Mouse (Mus musculus): ENCODE measurements around the gene Ube4a. TPM values are rescaled to one million over a fixed set of nuclear protein-coding genes. Genes with fewer than 3 reads are reported as not detected.
A peak's percentile ranks its signal among the peaks of the same experiment; 100 is the strongest.

Ube4a gene
- polyA plus RNA-seq (2012; rRNA removed), result 11.5 and 16.6 TPM in 2 replicates

DNA sequence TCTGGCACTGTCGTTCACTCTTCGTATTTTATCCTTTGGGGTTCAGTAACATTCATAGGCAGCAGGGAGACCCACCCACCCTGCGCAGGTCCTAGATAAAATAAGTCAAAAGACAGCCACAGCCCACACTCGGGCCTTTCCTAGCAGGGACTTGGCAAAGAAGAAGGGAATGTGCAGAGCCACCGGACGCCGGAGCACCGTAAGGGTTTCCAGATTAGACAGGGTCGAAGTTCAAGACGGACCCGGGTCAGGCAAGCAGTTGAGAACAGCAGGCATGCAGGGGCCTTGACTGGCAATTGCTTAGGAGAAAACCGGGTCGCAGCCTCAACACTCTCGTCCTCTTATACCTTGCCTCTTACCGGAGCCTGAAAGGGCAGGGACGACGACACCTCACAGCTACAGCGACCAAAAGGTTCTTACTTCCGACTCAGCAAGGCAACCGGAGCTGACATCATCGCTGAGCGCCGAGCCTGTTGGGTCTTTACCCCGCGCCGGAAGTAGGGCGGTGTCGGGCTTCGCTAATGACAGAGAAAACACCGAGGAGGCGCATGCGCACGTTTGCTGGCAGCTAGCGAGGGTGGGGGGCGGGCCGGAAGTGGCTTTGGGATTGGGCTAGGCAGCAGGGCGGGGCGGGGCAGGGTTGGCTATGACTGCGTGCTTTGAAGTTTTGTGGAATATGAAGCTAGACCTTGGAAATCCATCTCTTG lies at the start of gene Ube4a:
Gene Ube4a (minus strand): TSS at position 475 of the 707 bp plus-strand sequence.
- peak within 1 kb of the TSS; percentile 67 for H3K27ac ChIP-seq (ENCODE audit: control insufficient read depth, insufficient read depth, low read depth, low read length)
- no peaks in the 10 kb centered on the region; the same call in 1 of the 2 replicates for H3K4me1 ChIP-seq (ENCODE audit: control insufficient read depth, insufficient read depth, low read length)
- TF ChIP-seq POLR2A (IDR thresholded peaks at IDR 0.05; ENCODE audit: control insufficient read depth, low read depth, low read length) (peak; percentile 94), CTCF (IDR thresholded peaks at IDR 0.05; ENCODE audit: control insufficient read depth, insufficient read depth, insufficient replicate concordance, low read depth, low read length) (no peak)

DNA sequence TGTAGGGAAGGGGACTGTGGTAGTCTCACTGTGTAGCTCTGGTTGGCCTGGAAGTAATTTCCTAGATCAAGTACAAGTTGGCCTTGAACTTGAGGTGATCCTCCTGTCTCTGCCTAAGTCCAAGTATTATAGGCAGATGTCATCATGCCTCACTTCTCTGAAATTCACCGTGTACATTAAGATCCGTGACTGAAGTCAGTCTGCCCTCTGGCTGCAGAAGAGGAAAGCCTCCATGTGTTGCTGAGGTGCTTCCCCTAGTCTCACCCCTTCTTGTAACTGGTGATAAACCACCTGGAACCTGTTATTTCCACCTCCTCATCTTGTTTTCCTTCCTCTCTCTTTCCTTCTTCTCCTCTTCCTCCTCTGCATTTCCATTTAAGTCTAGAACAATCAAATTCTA lies 49.5 kb upstream of the Ube4a start:
- Histone ChIP-seq H3K4me1 (ENCODE audit: control insufficient read depth, insufficient read depth, low read length) (no peaks in the 10 kb centered on the region; the same call in 1 of the 2 replicates), H3K36me3 (ENCODE audit: control insufficient read depth, insufficient read depth, low read length) (no peaks in the 10 kb centered on the region), H3K4me3 (ENCODE audit: control insufficient read depth, low read depth, low read length) (no peak overlapping the region), H3K27ac (ENCODE audit: control insufficient read depth, insufficient read depth, low read depth, low read length) (no peak overlapping the region), H3K27me3 (ENCODE audit: control insufficient read depth, insufficient read depth, low read length) (no peaks in the 10 kb centered on the region)
- TF ChIP-seq POLR2A (IDR thresholded peaks at IDR 0.05; ENCODE audit: control insufficient read depth, low read depth, low read length) (no peak), CTCF (IDR thresholded peaks at IDR 0.05; ENCODE audit: control insufficient read depth, insufficient read depth, insufficient replicate concordance, low read depth, low read length) (no peak)

More for the DNA sequence above, at the start of gene Ube4a:
- no peaks in the 10 kb centered on the region for H3K27me3 ChIP-seq (ENCODE audit: control insufficient read depth, insufficient read depth, low read length)
- H3K36me3 ChIP-seq (ENCODE audit: control insufficient read depth, insufficient read depth, low read length), result no peaks in the 10 kb centered on the region
- H3K4me3 ChIP-seq (ENCODE audit: control insufficient read depth, low read depth, low read length), result peak within 1 kb of the TSS; percentile 97

DNA sequence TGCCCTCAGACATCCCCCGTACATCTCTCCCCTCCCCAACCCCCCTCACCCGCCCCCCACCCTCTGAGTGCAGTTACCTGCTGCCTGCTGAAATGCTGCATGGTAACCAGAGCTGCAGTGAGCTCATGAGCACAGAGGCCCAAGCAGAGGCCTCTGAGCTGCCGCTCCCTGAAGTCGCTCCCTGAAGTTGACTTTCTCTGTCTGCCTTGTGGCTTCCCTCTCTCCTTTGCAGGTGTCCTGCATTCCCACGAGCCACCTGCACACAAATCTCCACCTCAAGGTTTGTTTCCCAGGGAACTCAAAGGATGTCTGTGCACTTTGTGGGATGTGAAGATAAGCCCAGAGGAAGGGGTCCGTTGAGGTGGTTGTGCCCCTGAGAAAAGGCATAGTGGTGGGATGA lies 45.9 kb upstream of the Ube4a start:
- H3K4me3 ChIP-seq (ENCODE audit: control insufficient read depth, low read depth, low read length), result no peak overlapping the region
- no peak overlapping the region for H3K27ac ChIP-seq (ENCODE audit: control insufficient read depth, insufficient read depth, low read depth, low read length)
- TF ChIP-seq POLR2A (IDR thresholded peaks at IDR 0.05; ENCODE audit: control insufficient read depth, low read depth, low read length) (no peak), CTCF (IDR thresholded peaks at IDR 0.05; ENCODE audit: control insufficient read depth, insufficient read depth, insufficient replicate concordance, low read depth, low read length) (no peak)
- H3K36me3 ChIP-seq (ENCODE audit: control insufficient read depth, insufficient read depth, low read length), result no peaks in the 10 kb centered on the region
- no peaks in the 10 kb centered on the region for H3K27me3 ChIP-seq (ENCODE audit: control insufficient read depth, insufficient read depth, low read length)
- H3K4me1 ChIP-seq (ENCODE audit: control insufficient read depth, insufficient read depth, low read length), result no peaks in the 10 kb centered on the region; the same call in 1 of the 2 replicates

DNA sequence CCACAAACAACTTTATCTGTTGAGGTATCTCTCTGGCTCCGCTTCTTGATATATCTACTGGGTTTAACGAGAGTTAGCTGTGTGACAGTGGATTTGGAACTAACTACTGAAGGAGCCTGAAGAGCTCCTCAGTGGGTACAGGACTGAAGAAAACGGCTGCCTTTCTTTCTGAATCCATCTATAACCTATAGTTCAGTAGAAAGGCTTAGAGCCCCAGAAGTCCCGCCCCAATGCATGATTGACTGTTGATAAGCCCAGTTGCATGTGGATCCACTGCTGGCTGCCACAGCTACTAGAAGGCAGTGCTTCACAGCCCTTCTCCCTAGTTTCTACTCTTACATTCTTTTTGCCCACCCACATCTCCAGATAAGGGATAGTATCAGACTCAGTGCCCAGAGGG lies 45.1 kb upstream of the Ube4a start:
- Histone ChIP-seq H3K36me3 (ENCODE audit: control insufficient read depth, insufficient read depth, low read length) (no peaks in the 10 kb centered on the region), H3K27ac (ENCODE audit: control insufficient read depth, insufficient read depth, low read depth, low read length) (no peak overlapping the region), H3K4me3 (ENCODE audit: control insufficient read depth, low read depth, low read length) (no peak overlapping the region), H3K27me3 (ENCODE audit: control insufficient read depth, insufficient read depth, low read length) (no peaks in the 10 kb centered on the region), H3K4me1 (ENCODE audit: control insufficient read depth, insufficient read depth, low read length) (no peaks in the 10 kb centered on the region; the same call in 1 of the 2 replicates)
- TF ChIP-seq CTCF (IDR thresholded peaks at IDR 0.05; ENCODE audit: control insufficient read depth, insufficient read depth, insufficient replicate concordance, low read depth, low read length) (no peak), POLR2A (IDR thresholded peaks at IDR 0.05; ENCODE audit: control insufficient read depth, low read depth, low read length) (no peak)

DNA sequence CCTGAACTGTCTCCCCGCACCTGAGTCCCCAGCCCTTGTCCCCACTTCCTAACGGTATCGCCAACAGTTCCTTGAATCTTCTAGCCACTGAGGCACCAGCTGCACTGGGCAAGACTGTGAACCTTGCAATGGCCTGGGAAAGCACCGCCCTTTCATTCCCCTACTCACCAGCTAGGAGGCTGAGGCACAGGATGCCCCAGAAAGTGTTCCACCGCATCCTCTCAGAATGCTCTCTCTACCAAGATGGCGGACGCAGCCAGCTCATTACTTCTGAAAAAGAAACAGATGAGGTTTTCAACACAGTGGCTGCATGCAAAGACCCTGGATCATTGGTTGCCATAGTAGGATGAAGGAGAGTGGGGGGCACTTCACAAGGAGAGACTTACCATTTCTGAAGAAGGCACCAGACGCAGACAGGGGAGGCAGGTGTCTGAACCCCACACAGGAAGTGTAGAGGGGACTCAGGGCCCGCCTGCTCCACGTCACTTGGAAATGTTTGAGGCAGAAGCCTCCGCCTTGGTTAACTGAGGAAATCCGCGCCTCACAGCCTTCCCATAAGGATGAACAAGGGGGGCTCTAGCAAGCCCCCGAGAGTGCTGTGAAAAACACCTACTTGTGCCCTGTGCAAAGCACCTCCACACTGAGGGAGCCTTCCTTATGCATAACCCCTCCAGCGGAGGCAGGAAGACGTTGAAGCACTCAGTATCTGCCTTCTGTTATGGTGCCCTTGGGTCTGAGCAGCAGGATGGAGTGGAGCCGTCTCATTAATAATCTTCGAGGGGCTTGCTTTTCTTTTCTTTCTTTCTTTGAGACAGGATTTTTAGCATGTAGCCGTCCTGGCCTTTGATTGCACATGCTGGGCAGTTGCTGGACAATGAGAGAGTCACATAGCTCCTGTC lies 44.0 kb upstream of the Ube4a start, which contains the start of gene Cd3e:
Gene Cd3e (minus strand): TSS at position 448 of the 899 bp plus-strand sequence.
- Histone ChIP-seq H3K27ac (ENCODE audit: control insufficient read depth, insufficient read depth, low read depth, low read length) (no peak within 1 kb of the TSS), H3K4me3 (ENCODE audit: control insufficient read depth, low read depth, low read length) (peak within 1 kb of the TSS; percentile 54), H3K36me3 (ENCODE audit: control insufficient read depth, insufficient read depth, low read length) (no peaks in the 10 kb centered on the region), H3K4me1 (ENCODE audit: control insufficient read depth, insufficient read depth, low read length) (no peaks in the 10 kb centered on the region; the same call in 1 of the 2 replicates), H3K27me3 (ENCODE audit: control insufficient read depth, insufficient read depth, low read length) (no peaks in the 10 kb centered on the region)
- no peak for TF ChIP-seq POLR2A (IDR thresholded peaks at IDR 0.05; ENCODE audit: control insufficient read depth, low read depth, low read length)

DNA sequence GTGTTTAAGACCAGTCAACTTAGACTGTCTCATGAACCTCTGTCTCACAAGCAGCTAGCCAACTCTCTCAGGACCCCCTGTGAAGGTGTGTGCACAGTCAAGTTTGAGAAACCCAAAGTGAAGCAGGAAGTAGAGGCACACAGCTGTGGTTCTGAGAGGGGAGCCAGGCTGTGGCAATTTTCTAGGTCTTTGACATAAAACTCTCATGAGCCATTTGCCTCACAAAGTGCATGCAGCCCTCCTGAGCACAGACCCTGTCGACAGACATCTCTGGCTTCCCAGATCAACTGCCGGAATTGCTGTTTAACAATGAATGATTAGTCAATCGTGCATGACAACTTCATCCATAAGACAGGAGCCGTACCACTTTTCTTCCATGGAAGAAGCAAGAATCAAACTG lies 42.9 kb upstream of the Ube4a start:
- Histone ChIP-seq H3K27ac (ENCODE audit: control insufficient read depth, insufficient read depth, low read depth, low read length) (no peak overlapping the region), H3K36me3 (ENCODE audit: control insufficient read depth, insufficient read depth, low read length) (no peaks in the 10 kb centered on the region), H3K4me1 (ENCODE audit: control insufficient read depth, insufficient read depth, low read length) (no peaks in the 10 kb centered on the region; the same call in 1 of the 2 replicates), H3K27me3 (ENCODE audit: control insufficient read depth, insufficient read depth, low read length) (no peaks in the 10 kb centered on the region), H3K4me3 (ENCODE audit: control insufficient read depth, low read depth, low read length) (no peak overlapping the region)
- TF ChIP-seq POLR2A (IDR thresholded peaks at IDR 0.05; ENCODE audit: control insufficient read depth, low read depth, low read length), result no peak
- TF ChIP-seq CTCF (IDR thresholded peaks at IDR 0.05; ENCODE audit: control insufficient read depth, insufficient read depth, insufficient replicate concordance, low read depth, low read length), result no peak

DNA sequence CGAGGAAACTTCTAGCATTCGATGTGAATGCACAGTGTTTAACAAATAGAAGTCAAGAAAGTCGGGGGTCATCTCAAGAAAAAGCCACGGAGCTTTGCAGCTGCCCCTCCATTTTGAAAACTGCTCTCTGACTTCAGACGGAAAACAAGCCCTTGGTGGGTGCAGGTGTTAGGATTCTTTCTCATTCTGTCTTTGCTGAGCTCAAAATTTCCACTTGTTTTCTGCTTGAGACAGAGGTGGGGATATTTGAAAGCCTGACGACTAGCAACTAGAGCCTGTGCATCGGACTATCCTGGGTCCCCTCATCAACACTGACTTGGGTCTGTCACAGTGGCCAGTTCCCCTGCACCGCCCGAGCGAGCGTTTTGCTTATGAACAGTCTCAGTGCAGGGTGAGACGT lies 42.0 kb upstream of the Ube4a start:
- Histone ChIP-seq H3K4me1 (ENCODE audit: control insufficient read depth, insufficient read depth, low read length) (no peaks in the 10 kb centered on the region; the same call in 1 of the 2 replicates), H3K27ac (ENCODE audit: control insufficient read depth, insufficient read depth, low read depth, low read length) (no peak overlapping the region), H3K4me3 (ENCODE audit: control insufficient read depth, low read depth, low read length) (no peak overlapping the region), H3K27me3 (ENCODE audit: control insufficient read depth, insufficient read depth, low read length) (no peaks in the 10 kb centered on the region), H3K36me3 (ENCODE audit: control insufficient read depth, insufficient read depth, low read length) (no peaks in the 10 kb centered on the region)
- TF ChIP-seq POLR2A (IDR thresholded peaks at IDR 0.05; ENCODE audit: control insufficient read depth, low read depth, low read length), result no peak
- no peak for TF ChIP-seq CTCF (IDR thresholded peaks at IDR 0.05; ENCODE audit: control insufficient read depth, insufficient read depth, insufficient replicate concordance, low read depth, low read length)

Measured in testis, adult 2 months (tissue).